Comparison of ENCODE assay signal across 33 mouse cellular contexts in the genomic region with DNA sequence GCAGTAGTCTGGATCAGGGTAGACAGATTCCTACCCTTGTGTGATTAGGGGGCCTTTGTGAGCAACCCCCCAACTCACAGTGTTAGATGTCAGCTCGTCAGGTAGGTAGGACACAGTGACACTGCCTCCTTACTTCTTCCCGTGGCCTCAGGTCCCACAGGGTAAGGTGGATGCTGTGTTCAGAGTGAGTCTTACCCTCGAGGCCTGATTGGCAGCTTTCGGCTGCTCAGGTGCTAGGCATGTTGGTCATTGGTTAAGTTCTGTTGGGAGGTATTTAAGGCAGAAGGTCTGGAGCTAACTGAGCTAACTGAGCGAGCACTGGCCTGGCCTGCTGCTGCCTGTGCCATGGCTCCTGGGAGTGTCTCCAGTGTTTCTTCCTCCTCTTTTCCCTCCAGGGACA. TPM values are rescaled to one million over a fixed set of nuclear protein-coding genes. Genes with fewer than 3 reads are reported as not detected.
DNase-seq lines count a peak whose midpoint lies in the region; ATAC-seq and TF ChIP-seq lines count a peak whose summit lies in the region.
"Had no signal": no experiment of that assay in that cellular context is flagged by ENCODE, and none has a peak within 500 bp of the region (broad histone marks: within the 10 kb centered on the region; RNA-seq: fewer than 3 reads in every experiment).

A gene (plus strand): TSS at position 301 of the 400 bp plus-strand sequence.

- H3K9ac ChIP-seq in CH12.LX (ENCODE audit: insufficient read depth, low read depth), result peak within 1 kb of the TSS; percentile 67
- no peak within 1 kb of the TSS for H3K9ac ChIP-seq in stomach, postnatal 0 days (ENCODE audit: low read length)
- H3K9ac ChIP-seq: forebrain, postnatal 0 days; hindbrain, embryonic 14.5 days had no signal

- TF ChIP-seq POLR2A in CH12.LX (IDR thresholded peaks at IDR 0.05; ENCODE audit: low read depth, low read length), result no peak
- no peak for TF ChIP-seq POLR2A in embryonic fibroblast, embryonic 13.5 days (IDR thresholded peaks at IDR 0.05; ENCODE audit: low read depth, low read length)

- no peak within 1 kb of the TSS for H3K4me3 ChIP-seq in gastrocnemius, adult 2 months
- H3K4me3 ChIP-seq in CH12.LX (replicated peaks in 1 of 3; ENCODE audit: low read depth in 2 of 3, low read length in 2 of 3, poor library complexity in 1 of 3), result no peak within 1 kb of the TSS
- H3K4me3 ChIP-seq in embryonic fibroblast, embryonic 13.5 days (ENCODE audit: insufficient read depth, low read length), result no peak within 1 kb of the TSS
- no peak within 1 kb of the TSS for H3K4me3 ChIP-seq in stomach, postnatal 0 days (ENCODE audit: low read depth, low read length)
- H3K4me3 ChIP-seq: heart, adult 2 months; hindbrain, embryonic 10.5 days had no signal

- intact Hi-C loops in gastrocnemius, adult 2 months (cut with DNase I), result no loop called here

- peaks cover 43 to 72% of the 10 kb centered on the region in 2 experiments for H3K4me1 ChIP-seq in CH12.LX (ENCODE audit: control insufficient read depth in 1 of 2, insufficient read depth in 2 of 2)
- peaks cover 10% of the 10 kb centered on the region for H3K4me1 ChIP-seq in embryonic fibroblast, embryonic 13.5 days (ENCODE audit: control insufficient read depth, insufficient read depth, low read length)
- H3K4me1 ChIP-seq in stomach, postnatal 0 days (replicated peaks; ENCODE audit: control insufficient read depth, insufficient read depth), result peaks cover 4% of the 10 kb centered on the region; the same call in 1 of the 2 replicates

- ATAC-seq in stomach, postnatal 0 days (ENCODE audit: low FRiP score, low TSS enrichment), result no peak
- ATAC-seq: forebrain, embryonic 14.5 days; forebrain, postnatal 0 days; hindbrain, postnatal 0 days; inflammation-experienced regulatory T-cells, adult 6 months; intestine, embryonic 16.5 days had no signal

- 80% methylated on average over 5 of the region's 5 CpGs for WGBS in stomach, postnatal 0 days

- dilution Hi-C loops in CH12.LX (cut with MboI; ENCODE audit: extremely low pct_ligation_motif_present, extremely low pct_unique_long_range_greater_than_20kb, low sequenced_read_pairs), result no loop called here

- in situ Hi-C loops in CH12.LX (cut with MboI; ENCODE audit: low pct_ligation_motif_present, low pct_unique_long_range_greater_than_20kb, low sequenced_read_pairs), result loop anchor here (5.0 kb wide), 1 partner anchor 37 kb away; no protein-coding TSS in a partner anchor

- no peak for TF ChIP-seq CTCF in gastrocnemius, adult 2 months (IDR thresholded peaks at IDR 0.05)
- no peak for TF ChIP-seq CTCF in CH12.LX (conservative IDR thresholded peaks at IDR 0.05 in 1 of 2, IDR thresholded peaks at IDR 0.05 in 1 of 2; ENCODE audit: low read depth in 2 of 2, low read length in 2 of 2)
- TF ChIP-seq CTCF in embryonic fibroblast, embryonic 13.5 days (IDR thresholded peaks at IDR 0.05; ENCODE audit: borderline replicate concordance, insufficient read depth, low read length), result no peak
- TF ChIP-seq CTCF in stomach, postnatal 0 days (IDR thresholded peaks at IDR 0.05; ENCODE audit: low read depth), result no peak

- no peaks in the 10 kb centered on the region for H3K79me2 ChIP-seq in CH12.LX (replicated peaks; ENCODE audit: control insufficient read depth, extremely low read depth, insufficient read depth, poor library complexity, severe bottlenecking)

- no peak for TF ChIP-seq RAD21 in CH12.LX (IDR thresholded peaks at IDR 0.05; ENCODE audit: low read depth, low read length)

- no peaks in the 10 kb centered on the region for H3K9me3 ChIP-seq in CH12.LX (replicated peaks; ENCODE audit: low read length)
- no peaks in the 10 kb centered on the region for H3K9me3 ChIP-seq in stomach, postnatal 0 days (ENCODE audit: control insufficient read depth, low read length)
- H3K9me3 ChIP-seq: hindbrain, embryonic 10.5 days had no signal

- DNase-seq in gastrocnemius, adult 2 months, result no peak
- DNase-seq in gastrocnemius, adult 8-10 months (ENCODE audit: low spot score in 2 of 2), result no peak
- no peak for DNase-seq in CH12.LX (ENCODE audit: extremely low read depth)
- DNase-seq in layer of hippocampus, adult 18-20 months (ENCODE audit: low spot score in 2 of 2), result no peak
- no peak for DNase-seq in stomach, postnatal 0 days (ENCODE audit: low spot score)
- DNase-seq: adrenal gland, postnatal 14 days; cerebellum, adult 11-12 months; cerebellum, adult 8-10 months; cerebellum, postnatal 14 days; forebrain, postnatal 0 days; gastrocnemius, postnatal 10 days; gastrocnemius, postnatal 36 days; heart, adult 2 months had no signal

- H3K27ac ChIP-seq in gastrocnemius, adult 2 months, result 0 out of 2 replicates have a peak within 1 kb of the TSS, but pooled peaks have one; percentile 3
- peak within 1 kb of the TSS; percentile 96 for H3K27ac ChIP-seq in CH12.LX (ENCODE audit: insufficient read depth, low read depth)
- peak within 1 kb of the TSS; percentile 41; the same call in 1 of the 2 replicates for H3K27ac ChIP-seq in embryonic fibroblast, embryonic 13.5 days (ENCODE audit: insufficient read depth, low read length)
- H3K27ac ChIP-seq in stomach, postnatal 0 days (replicated peaks), result no peak within 1 kb of the TSS
- H3K27ac ChIP-seq: heart, adult 2 months; hindbrain, embryonic 10.5 days; hindbrain, embryonic 14.5 days; hindbrain, postnatal 0 days had no signal

- no peaks in the 10 kb centered on the region for H3K27me3 ChIP-seq in CH12.LX (replicated peaks)
- no peaks in the 10 kb centered on the region for H3K27me3 ChIP-seq in stomach, postnatal 0 days (ENCODE audit: control insufficient read depth, insufficient read depth, low read length)

- no peaks in the 10 kb centered on the region for H3K36me3 ChIP-seq in CH12.LX (replicated peaks in 1 of 2; ENCODE audit: control insufficient read depth in 1 of 2, insufficient read depth in 1 of 2, low read length in 1 of 2)
- no peaks in the 10 kb centered on the region for H3K36me3 ChIP-seq in stomach, postnatal 0 days (ENCODE audit: control insufficient read depth, insufficient read depth, low read length)
- H3K36me3 ChIP-seq: hindbrain, embryonic 10.5 days had no signal

- peak within 1 kb of the TSS; percentile 72 for H3K4me2 ChIP-seq in CH12.LX (ENCODE audit: insufficient read depth, low read depth, poor library complexity, severe bottlenecking)
- H3K4me2 ChIP-seq in stomach, postnatal 0 days (replicated peaks; ENCODE audit: low read depth), result no peak within 1 kb of the TSS
- H3K4me2 ChIP-seq: heart, embryonic 11.5 days; hindbrain, embryonic 14.5 days had no signal

- no peak for TF ChIP-seq EP300 in CH12.LX (IDR thresholded peaks at IDR 0.05; ENCODE audit: low read length)
- TF ChIP-seq EP300 in stomach, postnatal 0 days (optimal IDR thresholded peaks at IDR 0.05), result no peak

TF ChIP-seq in CH12.LX, 34 proteins besides CTCF, POLR2A, EP300 and RAD21:
- no peak for TF ChIP-seq NRF1 (IDR thresholded peaks at IDR 0.05; ENCODE audit: low read depth, low read length)
- no peak for TF ChIP-seq MEF2A (IDR thresholded peaks at IDR 0.05; ENCODE audit: borderline replicate concordance, low read depth, low read length)
- no peak for TF ChIP-seq MXI1 (IDR thresholded peaks at IDR 0.05; ENCODE audit: low read depth, low read length)
- TF ChIP-seq ZMIZ1 (IDR thresholded peaks at IDR 0.05; ENCODE audit: low read depth, low read length), result no peak
- TF ChIP-seq ZNF384 (IDR thresholded peaks at IDR 0.05; ENCODE audit: low read depth, low read length), result no peak
- no peak for TF ChIP-seq BHLHE40 (IDR thresholded peaks at IDR 0.05; ENCODE audit: low read depth, low read length)
- no peak for TF ChIP-seq RCOR1 (conservative IDR thresholded peaks at IDR 0.05; ENCODE audit: low read depth, low read length)
- no peak for TF ChIP-seq USF2 (conservative IDR thresholded peaks at IDR 0.05; ENCODE audit: low read depth, low read length)
- no peak for TF ChIP-seq ZKSCAN1 (IDR thresholded peaks at IDR 0.05; ENCODE audit: borderline replicate concordance, low read depth, low read length)
- no peak for TF ChIP-seq ETS1 (conservative IDR thresholded peaks at IDR 0.05; ENCODE audit: low read depth, low read length)
- TF ChIP-seq MAFK (IDR thresholded peaks at IDR 0.05; ENCODE audit: insufficient replicate concordance, low read length), result no peak
- no peak for TF ChIP-seq IRF4 (IDR thresholded peaks at IDR 0.05; ENCODE audit: low read depth, low read length)
- TF ChIP-seq SIN3A (IDR thresholded peaks at IDR 0.05; ENCODE audit: low read length), result no peak

RNA-seq across cellular contexts. Expression of the gene that starts here (rescaled TPM):
- not detected for total RNA-seq in gastrocnemius, adult 2 months (2021)
- total RNA-seq in gastrocnemius, adult 8-10 months (2022), result not detected
- total RNA-seq in CH12.LX (2012; rRNA removed) (0.89 and 1.3 TPM in 2 replicates), CH12.LX (2014; rRNA removed) (0.77 and 0.90 TPM in 2 replicates)
- polyA plus RNA-seq in CH12.LX (2012; ENCODE audit: insufficient read length, low read depth), result 1.0 and 1.4 TPM in 2 replicates
- not detected in 2 replicates for polyA plus RNA-seq in embryonic fibroblast, embryonic 13.5 days (2011; ENCODE audit: insufficient read length, low read depth, missing spikeins)
- total RNA-seq in layer of hippocampus, adult 18-20 months (2021), result not detected
- not detected in 2 replicates for polyA plus RNA-seq in stomach, postnatal 0 days (2015; fragmentation: Nextera tagmentation; extraction: Ambion mirVana)
- total RNA-seq: adrenal gland, adult 2 months; adrenal gland, postnatal 14 days; adrenal gland, postnatal 4 days; forebrain, postnatal 0 days; gastrocnemius, postnatal 10 days; gastrocnemius, postnatal 36 days; granulocyte monocyte progenitor cell, adult 5-6 weeks; heart, adult 2 months; heart, postnatal 25 days; MEL had no signal
- polyA plus RNA-seq: adrenal gland, adult 2 months; brain, embryonic 14.5 days; embryonic facial prominence, embryonic 11.5 days; embryonic facial prominence, embryonic 14.5 days; forebrain, embryonic 11.5 days; forebrain, embryonic 14.5 days; forebrain, postnatal 0 days; frontal cortex, adult 2 months; heart, adult 2 months; heart, embryonic 11.5 days; heart, embryonic 14.5 days; heart, postnatal 0 days; hindbrain, embryonic 10.5 days; hindbrain, embryonic 14.5 days; hindbrain, postnatal 0 days; inflammation-experienced regulatory T-cells, adult 6 months; intestine, embryonic 16.5 days had no signal
